Mouse (Mus musculus): Measurements from ENCODE around the gene Poln. TPM values are rescaled to one million over a fixed set of nuclear protein-coding genes. Genes with fewer than 3 reads are reported as not detected.

The Poln gene
- polyA plus RNA-seq, 1 experiment = 1.5 TPM

GRCm38 (mm10) chr5:34191021-34191420 is 21.8 kb upstream of the Poln start:
- Histone ChIP-seq H3K4me3 (ENCODE audit: low read depth, low read length) (no peak overlapping the region), H3K9me3 (replicated peaks; ENCODE audit: control insufficient read depth, insufficient read depth, low read length, poor library complexity, severe bottlenecking) (no peaks in the 10 kb centered on the region), H3K9ac (ENCODE audit: low read depth, poor library complexity, severe bottlenecking) (no peak overlapping the region), H3K36me3 (ENCODE audit: control insufficient read depth, insufficient read depth, low read length, poor library complexity, severe bottlenecking) (no peaks in the 10 kb centered on the region), H3K4me1 (ENCODE audit: control insufficient read depth, insufficient read depth, low read length) (no peaks in the 10 kb centered on the region), H3K27ac (ENCODE audit: insufficient read depth, low read length) (no peak overlapping the region), H3K27me3 (ENCODE audit: control insufficient read depth, insufficient read depth, low read length, poor library complexity, severe bottlenecking) (no peaks in the 10 kb centered on the region)
- no peak for TF ChIP-seq EP300 (IDR thresholded peaks at IDR 0.05; ENCODE audit: insufficient read depth, low read depth, low read length)
- TF ChIP-seq POLR2A (IDR thresholded peaks at IDR 0.05; ENCODE audit: insufficient read depth, low read length) = no peak
- TF ChIP-seq CTCF (IDR thresholded peaks at IDR 0.05; ENCODE audit: low read depth, low read length) = no peak

- Histone ChIP-seq H3K9me3 (replicated peaks; ENCODE audit: control insufficient read depth, insufficient read depth, low read length, poor library complexity, severe bottlenecking) (no peaks in the 10 kb centered on the region), H3K27ac (ENCODE audit: insufficient read depth, low read length) (no peak overlapping the region), H3K4me3 (ENCODE audit: low read depth, low read length) (no peak overlapping the region), H3K4me1 (ENCODE audit: control insufficient read depth, insufficient read depth, low read length) (no peaks in the 10 kb centered on the region), H3K27me3 (ENCODE audit: control insufficient read depth, insufficient read depth, low read length, poor library complexity, severe bottlenecking) (no peaks in the 10 kb centered on the region), H3K36me3 (ENCODE audit: control insufficient read depth, insufficient read depth, low read length, poor library complexity, severe bottlenecking) (no peaks in the 10 kb centered on the region), H3K9ac (ENCODE audit: low read depth, poor library complexity, severe bottlenecking) (no peak overlapping the region)
- TF ChIP-seq EP300 (IDR thresholded peaks at IDR 0.05; ENCODE audit: insufficient read depth, low read depth, low read length) (no peak), POLR2A (IDR thresholded peaks at IDR 0.05; ENCODE audit: insufficient read depth, low read length) (no peak), CTCF (IDR thresholded peaks at IDR 0.05; ENCODE audit: low read depth, low read length) (no peak)
Observed at GRCm38 (mm10) chr5:34189521-34189920, 20.3 kb upstream of the Poln start.

GRCm38 (mm10) chr5:34188856-34189255 is 19.6 kb upstream of the Poln start:
- Histone ChIP-seq H3K4me3 (ENCODE audit: low read depth, low read length) (no peak overlapping the region), H3K27ac (ENCODE audit: insufficient read depth, low read length) (no peak overlapping the region), H3K9ac (ENCODE audit: low read depth, poor library complexity, severe bottlenecking) (no peak overlapping the region), H3K9me3 (replicated peaks; ENCODE audit: control insufficient read depth, insufficient read depth, low read length, poor library complexity, severe bottlenecking) (no peaks in the 10 kb centered on the region), H3K36me3 (ENCODE audit: control insufficient read depth, insufficient read depth, low read length, poor library complexity, severe bottlenecking) (no peaks in the 10 kb centered on the region), H3K4me1 (ENCODE audit: control insufficient read depth, insufficient read depth, low read length) (no peaks in the 10 kb centered on the region), H3K27me3 (ENCODE audit: control insufficient read depth, insufficient read depth, low read length, poor library complexity, severe bottlenecking) (no peaks in the 10 kb centered on the region)
- TF ChIP-seq CTCF (IDR thresholded peaks at IDR 0.05; ENCODE audit: low read depth, low read length) (no peak), EP300 (IDR thresholded peaks at IDR 0.05; ENCODE audit: insufficient read depth, low read depth, low read length) (no peak), POLR2A (IDR thresholded peaks at IDR 0.05; ENCODE audit: insufficient read depth, low read length) (no peak)

- no peaks in the 10 kb centered on the region for H3K27me3 ChIP-seq (ENCODE audit: control insufficient read depth, insufficient read depth, low read length, poor library complexity, severe bottlenecking)
- no peaks in the 10 kb centered on the region for H3K36me3 ChIP-seq (ENCODE audit: control insufficient read depth, insufficient read depth, low read length, poor library complexity, severe bottlenecking)
- peak within 1 kb of the TSS; percentile 34 for H3K9ac ChIP-seq (ENCODE audit: low read depth, poor library complexity, severe bottlenecking)
- peak within 1 kb of the TSS; percentile 82 for H3K4me3 ChIP-seq (ENCODE audit: low read depth, low read length)
- TF ChIP-seq CTCF (IDR thresholded peaks at IDR 0.05; ENCODE audit: low read depth, low read length) (no peak), EP300 (IDR thresholded peaks at IDR 0.05; ENCODE audit: insufficient read depth, low read depth, low read length) (no peak)
- H3K9me3 ChIP-seq (replicated peaks; ENCODE audit: control insufficient read depth, insufficient read depth, low read length, poor library complexity, severe bottlenecking) = no peaks in the 10 kb centered on the region
- H3K27ac ChIP-seq (ENCODE audit: insufficient read depth, low read length) = no peak within 1 kb of the TSS
- no peaks in the 10 kb centered on the region for H3K4me1 ChIP-seq (ENCODE audit: control insufficient read depth, insufficient read depth, low read length)
Observed at GRCm38 (mm10) chr5:34187601-34188316, 18.5 kb upstream of the Poln start, which contains the start of gene Mxd4. Gene Mxd4, minus strand, starts transcription at chr5:34187720.

- Histone ChIP-seq H3K9ac (ENCODE audit: low read depth, poor library complexity, severe bottlenecking) (peak overlapping the region; percentile 34), H3K36me3 (ENCODE audit: control insufficient read depth, insufficient read depth, low read length, poor library complexity, severe bottlenecking) (no peaks in the 10 kb centered on the region), H3K4me3 (ENCODE audit: low read depth, low read length) (peak overlapping the region; percentile 82), H3K4me1 (ENCODE audit: control insufficient read depth, insufficient read depth, low read length) (no peaks in the 10 kb centered on the region), H3K27ac (ENCODE audit: insufficient read depth, low read length) (no peak overlapping the region), H3K9me3 (replicated peaks; ENCODE audit: control insufficient read depth, insufficient read depth, low read length, poor library complexity, severe bottlenecking) (no peaks in the 10 kb centered on the region), H3K27me3 (ENCODE audit: control insufficient read depth, insufficient read depth, low read length, poor library complexity, severe bottlenecking) (no peaks in the 10 kb centered on the region)
- TF ChIP-seq EP300 (IDR thresholded peaks at IDR 0.05; ENCODE audit: insufficient read depth, low read depth, low read length) (no peak), POLR2A (IDR thresholded peaks at IDR 0.05; ENCODE audit: insufficient read depth, low read length) (no peak), CTCF (IDR thresholded peaks at IDR 0.05; ENCODE audit: low read depth, low read length) (no peak)
Observed at GRCm38 (mm10) chr5:34186961-34187391, 17.7 kb upstream of the Poln start.

- TF ChIP-seq CTCF (IDR thresholded peaks at IDR 0.05; ENCODE audit: low read depth, low read length) = no peak
- TF ChIP-seq EP300 (IDR thresholded peaks at IDR 0.05; ENCODE audit: insufficient read depth, low read depth, low read length) = no peak
- no peak for TF ChIP-seq POLR2A (IDR thresholded peaks at IDR 0.05; ENCODE audit: insufficient read depth, low read length)
- H3K4me3 ChIP-seq (ENCODE audit: low read depth, low read length) = peak overlapping the region; percentile 82
- H3K9me3 ChIP-seq (replicated peaks; ENCODE audit: control insufficient read depth, insufficient read depth, low read length, poor library complexity, severe bottlenecking) = no peaks in the 10 kb centered on the region
- H3K36me3 ChIP-seq (ENCODE audit: control insufficient read depth, insufficient read depth, low read length, poor library complexity, severe bottlenecking) = no peaks in the 10 kb centered on the region
- H3K9ac ChIP-seq (ENCODE audit: low read depth, poor library complexity, severe bottlenecking) = peak overlapping the region; percentile 34; the same call in 1 of the 2 replicates
- H3K27me3 ChIP-seq (ENCODE audit: control insufficient read depth, insufficient read depth, low read length, poor library complexity, severe bottlenecking) = no peaks in the 10 kb centered on the region
- no peak overlapping the region for H3K27ac ChIP-seq (ENCODE audit: insufficient read depth, low read length)
- H3K4me1 ChIP-seq (ENCODE audit: control insufficient read depth, insufficient read depth, low read length) = no peaks in the 10 kb centered on the region
Observed at GRCm38 (mm10) chr5:34186391-34186790, 17.1 kb upstream of the Poln start.
